Mouse (Mus musculus): ENCODE results near the gene Gsto2. TPM values are rescaled to one million over a fixed set of nuclear protein-coding genes. Genes with fewer than 3 reads are reported as not detected.
A peak's percentile ranks its signal among the peaks of the same experiment; 100 is the strongest.
"Not testable (repeated sequence)": the region's sequence is repeated elsewhere in the genome, so short reads cannot be mapped to it uniquely, and the experiment has no call there.

The Gsto2 gene
- 1 to 10 TPM; 1.3 to 1.9 TPM for total RNA-seq (2021)
- long read RNA-seq, experiment 1, partial matches to known transcripts, result 0 of 2 reads
- long read RNA-seq, experiment 1, other reads (novel, unspliced or antisense), result 1 of 2 reads
- long read RNA-seq, experiment 2, partial matches to known transcripts, result 0 of 2 reads
- long read RNA-seq, experiment 2, other reads (novel, unspliced or antisense), result 0 of 2 reads

DNA sequence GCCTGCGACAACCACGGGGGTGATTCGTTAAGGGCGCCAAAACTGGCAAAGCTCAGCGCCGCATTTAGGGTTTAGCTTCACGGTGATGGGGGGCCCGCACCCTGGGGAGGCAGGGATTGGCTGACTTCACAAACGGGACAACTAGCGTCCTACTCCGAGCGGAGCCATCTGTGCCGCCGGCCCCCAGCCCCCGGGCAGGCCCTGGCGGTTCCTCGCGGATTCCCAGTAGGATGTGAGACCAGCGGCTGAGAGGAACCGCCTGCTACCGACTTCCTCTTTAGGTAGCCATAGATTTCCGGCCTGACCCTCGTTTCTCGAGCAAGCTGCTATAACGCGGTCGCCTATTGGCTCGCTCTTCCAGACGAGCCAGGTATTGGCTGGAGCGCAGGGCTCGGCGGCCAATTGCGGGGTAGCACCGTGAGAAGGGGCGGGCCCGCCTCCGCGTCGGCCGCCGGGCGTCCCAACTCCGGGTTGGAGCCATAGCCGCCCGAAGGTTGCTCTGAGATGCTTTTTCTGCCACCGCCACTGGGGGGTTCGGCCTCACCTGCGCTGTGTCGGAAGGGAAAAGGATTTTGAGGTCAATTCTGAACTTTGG is at the start of gene Gsto2:
TSS of gene Gsto2 (plus strand) at position 182 of the 595 bp plus-strand sequence.
- DNase-seq (ENCODE audit: low spot score in 2 of 2), result peak; percentile 89 to 93

DNA sequence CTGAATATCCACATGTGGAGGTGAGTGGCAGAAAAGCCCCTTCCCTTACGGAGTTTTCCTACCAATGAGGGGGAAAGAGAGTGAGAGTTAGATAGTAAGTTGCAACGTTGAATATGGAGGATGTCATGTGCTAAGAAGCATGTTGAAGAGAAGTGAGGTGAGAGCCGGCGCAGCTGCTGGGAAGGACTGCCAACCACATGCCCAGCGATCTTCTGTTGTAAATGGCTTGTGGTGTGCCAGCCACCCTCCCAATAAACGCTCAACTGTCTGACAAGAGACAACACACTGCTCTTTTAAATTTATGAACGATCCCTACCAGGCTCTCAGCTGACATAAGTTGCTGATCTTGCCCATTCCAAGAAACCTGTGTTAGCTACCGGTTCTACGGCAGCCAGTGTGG is 47.6 kb upstream of the Gsto2 start:
- no peak for DNase-seq (ENCODE audit: low spot score in 2 of 2)

DNA sequence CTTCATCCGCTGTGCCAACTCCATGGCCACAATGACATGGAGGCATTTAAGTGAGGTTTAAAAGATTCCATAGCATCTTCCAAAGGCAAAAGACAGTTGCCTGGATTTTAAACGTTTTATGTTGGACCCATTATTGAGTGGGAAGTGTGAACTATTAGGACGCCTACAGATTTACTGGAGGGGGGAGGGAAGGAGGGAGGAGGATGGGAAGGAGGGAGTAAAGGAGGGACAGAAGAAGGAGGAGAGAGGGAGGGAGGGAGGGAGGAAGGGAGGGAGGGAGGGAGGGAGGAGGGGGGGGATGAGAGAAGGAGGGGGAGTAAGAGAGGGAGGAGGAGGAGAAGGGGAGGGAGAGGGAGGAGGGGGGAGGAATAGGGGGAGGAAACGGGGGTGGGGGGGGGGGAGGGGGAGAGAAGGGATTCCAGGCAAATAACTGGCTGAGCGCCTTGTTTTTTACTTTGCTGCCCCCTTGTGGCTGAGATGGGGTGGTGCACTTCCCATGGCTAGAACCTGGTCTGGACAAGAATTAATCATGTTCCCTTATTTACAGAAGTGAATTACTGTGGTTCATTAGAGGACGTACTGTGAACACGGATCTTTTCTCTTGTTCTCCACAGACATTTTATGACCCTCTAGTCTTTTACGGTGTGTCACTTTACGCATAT is 44.4 kb upstream of the Gsto2 start:
- DNase-seq (ENCODE audit: low spot score in 2 of 2), result peak; percentile 49 to 56

DNA sequence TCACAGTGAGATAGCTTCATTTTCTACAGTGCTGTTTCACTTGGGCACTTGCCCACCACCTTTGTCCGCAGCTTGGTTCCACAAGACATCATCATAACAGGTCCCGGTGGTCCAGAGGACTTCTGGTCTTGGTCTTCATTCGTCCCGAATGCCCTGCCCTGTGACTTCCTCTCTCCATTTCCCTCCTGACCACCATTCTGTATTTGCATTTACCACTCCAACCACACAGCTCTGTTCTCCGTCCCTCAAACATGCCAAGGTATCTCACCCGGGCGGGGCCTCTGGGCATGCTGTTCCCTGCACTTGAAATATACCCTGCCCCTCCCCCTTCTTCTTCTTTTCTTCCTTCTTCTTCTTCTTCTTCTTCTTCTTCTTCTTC is 43.9 kb upstream of the Gsto2 start:
- DNase-seq (ENCODE audit: low spot score in 2 of 2), result no peak

DNA sequence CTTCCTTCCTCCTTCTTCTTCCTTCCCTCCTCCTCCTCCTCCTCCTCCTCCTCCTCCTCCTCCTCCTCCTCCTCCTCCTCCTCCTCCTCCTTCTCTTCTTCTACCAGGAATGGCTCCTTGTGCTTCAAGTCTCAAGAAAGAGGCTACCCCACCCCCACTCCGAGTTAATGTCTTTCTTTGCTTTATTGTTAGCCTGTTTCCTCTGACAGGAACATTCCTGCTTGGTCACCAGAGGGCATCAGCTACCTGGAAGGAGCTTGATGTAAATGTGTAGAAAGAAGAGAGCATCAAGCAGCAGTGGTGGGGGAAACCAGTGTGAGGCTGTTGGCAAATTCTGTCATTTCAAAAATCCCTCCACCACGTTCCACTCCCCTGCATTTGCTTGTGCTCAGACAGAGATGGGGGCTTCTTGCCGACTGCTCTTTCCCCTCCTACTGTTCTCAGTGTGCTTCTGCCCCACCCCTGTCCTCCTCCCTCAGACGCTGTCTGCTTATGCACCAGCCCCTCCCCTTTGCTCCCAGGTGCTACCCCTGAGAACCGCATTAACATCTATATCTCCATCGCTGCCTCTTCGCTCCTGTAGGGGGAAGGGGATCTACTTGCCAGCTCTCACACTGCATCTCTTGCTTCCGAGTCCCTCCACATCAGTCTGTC is 43.1 kb upstream of the Gsto2 start:
- no peak for DNase-seq (ENCODE audit: low spot score in 2 of 2)

DNA sequence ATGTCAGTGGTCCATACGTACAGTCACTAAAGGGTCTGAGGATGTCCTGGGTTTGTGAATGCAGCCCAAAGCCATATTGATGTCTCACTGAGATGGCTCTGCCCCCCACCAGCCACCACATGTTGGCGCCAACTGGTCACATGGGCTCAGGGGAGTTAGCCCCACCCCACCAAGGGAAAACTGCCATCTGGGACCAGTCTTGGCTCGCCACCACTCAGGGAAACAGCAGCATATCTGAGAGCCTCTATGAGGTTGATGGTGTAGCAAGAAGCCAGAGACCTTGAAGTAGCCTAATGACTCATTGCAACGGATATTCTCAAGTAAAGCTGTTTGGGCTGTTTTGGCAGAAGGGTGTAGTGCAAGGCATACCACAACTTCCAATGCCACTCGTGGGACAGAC is 41.3 kb upstream of the Gsto2 start:
- no peak for DNase-seq (ENCODE audit: low spot score in 2 of 2)

DNA sequence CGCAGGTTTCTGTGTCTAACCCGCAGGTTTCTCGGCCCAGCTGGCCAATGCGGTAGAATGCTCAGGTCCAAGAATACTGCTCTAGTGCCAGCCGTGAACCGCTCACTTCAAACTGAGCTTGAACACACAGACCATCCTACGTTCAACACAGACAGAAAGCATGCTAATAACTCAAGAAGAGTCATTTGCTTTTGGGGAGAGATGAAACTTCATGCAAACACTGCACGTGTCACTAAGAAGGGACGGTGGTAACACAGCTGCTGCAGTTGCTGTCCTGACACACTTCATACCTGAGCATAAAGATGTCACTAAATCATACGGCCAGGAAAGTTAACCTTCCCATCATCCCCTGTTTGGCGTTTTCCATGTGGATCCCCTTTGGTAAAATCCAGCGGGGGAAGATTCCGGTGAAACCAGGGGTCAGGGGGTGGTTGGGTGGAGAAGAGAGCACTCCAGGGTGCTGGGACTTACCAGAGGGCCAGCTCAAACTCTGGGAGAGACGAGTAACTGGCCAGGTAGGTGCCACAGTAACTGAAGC is 35.4 kb upstream of the Gsto2 start:
- no peak for DNase-seq (ENCODE audit: low spot score in 2 of 2)

DNA sequence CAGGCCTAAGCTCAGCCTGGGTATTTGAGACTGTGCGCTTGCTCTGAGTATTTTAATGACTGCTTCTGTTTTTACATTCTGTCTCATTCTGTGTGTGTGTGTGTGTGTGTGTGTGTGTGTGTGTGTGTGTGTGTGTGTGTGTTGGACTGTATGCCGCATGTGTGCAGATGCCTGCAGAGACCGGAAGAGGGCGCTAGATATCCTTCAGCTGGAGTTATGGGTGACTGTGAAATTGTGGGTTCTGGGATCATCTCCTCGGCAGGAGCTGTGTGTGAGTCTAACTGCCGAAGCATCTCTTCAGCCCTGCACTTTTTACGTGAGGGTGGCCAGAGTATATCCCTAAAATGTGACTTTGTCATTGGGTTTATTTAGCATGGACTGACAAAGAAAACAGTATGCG is 34.2 kb upstream of the Gsto2 start:
- DNase-seq (ENCODE audit: low spot score in 2 of 2), result no peak

DNA sequence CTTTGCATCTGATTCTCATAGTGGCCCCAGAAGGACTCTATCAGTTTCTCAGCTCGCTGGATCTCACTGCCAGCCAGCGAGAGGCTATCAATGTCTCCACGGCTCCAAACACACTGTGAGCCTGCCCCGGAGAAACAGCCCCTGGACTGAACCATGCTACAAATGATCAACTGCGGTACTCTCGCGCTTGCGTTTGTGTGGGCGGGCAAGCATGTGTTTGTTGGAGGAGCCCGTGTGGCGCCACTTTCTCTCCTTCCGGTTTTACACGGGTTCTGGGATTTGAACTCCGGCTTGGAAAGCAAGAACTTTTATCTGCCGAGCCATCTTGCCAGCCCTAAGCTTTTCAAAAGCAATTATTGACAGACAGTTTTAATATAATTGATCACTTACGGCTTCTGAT is 33.0 kb upstream of the Gsto2 start:
- DNase-seq (ENCODE audit: low spot score in 2 of 2), result no peak

DNA sequence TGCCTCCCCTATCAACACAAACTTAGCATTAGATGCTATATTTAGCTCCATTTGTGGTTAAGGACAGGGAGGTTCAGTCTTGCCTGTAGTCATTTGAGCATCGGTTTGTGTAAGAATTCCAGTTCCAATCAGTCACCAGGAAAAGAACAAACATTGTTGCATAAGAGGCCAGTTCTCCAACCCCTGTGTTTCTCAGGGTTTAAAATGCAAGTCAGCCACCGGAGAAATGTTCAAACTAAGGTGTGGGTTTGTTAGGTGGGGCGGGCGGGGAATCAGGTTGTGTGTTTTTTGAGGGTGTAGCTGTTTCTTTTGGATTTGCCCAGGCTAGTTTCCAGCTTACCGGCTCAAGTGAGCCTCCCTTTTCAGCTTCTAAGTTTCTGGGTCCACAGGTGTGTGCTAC is 30.7 kb upstream of the Gsto2 start:
- DNase-seq (ENCODE audit: low spot score in 2 of 2), result no peak

DNA sequence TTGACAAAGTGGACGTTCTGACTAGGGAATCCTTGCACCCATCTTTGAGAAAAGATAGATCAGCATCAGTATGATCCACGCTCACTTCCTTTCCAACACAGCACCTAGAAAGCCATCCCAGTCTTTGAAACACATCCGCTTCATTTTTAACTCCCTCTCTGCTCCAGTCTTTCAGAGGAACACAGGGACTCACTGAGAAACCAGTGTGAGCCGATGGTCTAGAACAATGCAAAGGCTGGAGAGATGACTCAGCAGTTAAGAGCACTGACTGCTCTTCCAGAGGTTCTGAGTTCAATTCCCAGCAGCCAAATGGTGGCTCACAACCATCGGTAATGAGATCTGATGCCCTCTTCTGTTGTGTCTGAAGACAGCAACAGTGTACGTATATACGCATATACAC is 29.6 kb upstream of the Gsto2 start:
- no peak for DNase-seq (ENCODE audit: low spot score in 2 of 2)

DNA sequence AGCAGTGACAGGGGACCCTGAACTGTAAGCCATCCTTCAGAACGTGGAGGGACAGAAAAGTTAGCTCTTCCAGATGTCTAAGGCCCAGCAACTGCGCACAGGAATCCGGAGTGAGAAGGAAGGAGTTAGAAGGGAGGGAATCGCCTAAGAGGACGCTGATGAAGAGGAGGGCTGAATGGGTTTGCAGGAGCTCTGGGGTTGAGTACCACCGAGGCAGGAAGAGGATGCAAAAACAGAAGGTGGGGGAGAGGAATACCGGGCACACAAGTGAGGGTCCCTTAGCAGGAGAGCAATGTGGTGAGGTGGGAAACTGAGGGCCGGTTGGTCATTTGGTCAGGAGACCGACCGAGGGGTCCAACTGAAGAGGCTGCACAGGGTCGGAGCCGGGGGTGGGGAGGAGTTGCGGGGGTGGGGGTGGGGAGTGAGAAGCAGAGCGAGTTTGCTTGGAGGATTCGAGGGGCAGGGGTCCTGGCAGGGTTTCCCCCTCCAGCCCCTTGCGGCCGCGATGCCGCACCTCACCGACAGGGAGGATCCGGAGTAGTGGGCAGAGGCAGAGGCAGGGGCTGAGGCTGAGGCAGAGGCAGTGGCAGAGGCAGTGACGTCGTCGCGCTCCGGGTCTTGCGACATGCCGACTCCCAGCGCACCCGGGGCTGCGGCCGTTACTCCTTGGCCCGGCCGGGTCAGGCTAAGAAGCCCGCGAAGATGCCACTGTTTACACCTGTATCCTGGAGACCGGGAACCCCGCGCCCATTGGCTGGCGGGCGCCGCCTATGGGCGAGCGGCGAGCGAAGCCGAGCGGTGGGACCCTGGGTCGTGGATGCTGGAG is 28.4 kb upstream of the Gsto2 start:
- DNase-seq (ENCODE audit: low spot score in 2 of 2), result peak; percentile 37 to 60

DNA sequence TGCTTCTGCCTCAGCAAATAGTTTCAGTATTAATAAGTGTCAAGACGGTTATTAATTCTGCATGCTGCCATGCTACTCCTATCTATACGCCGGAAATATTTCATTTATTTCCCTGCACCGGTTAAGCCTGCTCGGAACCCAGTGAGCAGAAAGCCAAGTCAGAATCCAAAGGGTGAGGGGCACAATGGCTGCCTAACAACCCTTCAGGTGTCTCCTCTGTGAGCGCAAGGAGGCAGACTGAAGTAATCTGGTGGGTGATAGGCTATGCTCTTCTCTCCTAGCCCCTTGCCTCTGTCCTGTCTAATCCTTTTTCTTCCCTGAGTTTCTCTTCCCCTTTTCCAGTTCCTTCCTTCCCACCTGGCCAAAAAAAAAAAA is 27.8 kb upstream of the Gsto2 start:
- DNase-seq (ENCODE audit: low spot score in 2 of 2), result no peak

DNA sequence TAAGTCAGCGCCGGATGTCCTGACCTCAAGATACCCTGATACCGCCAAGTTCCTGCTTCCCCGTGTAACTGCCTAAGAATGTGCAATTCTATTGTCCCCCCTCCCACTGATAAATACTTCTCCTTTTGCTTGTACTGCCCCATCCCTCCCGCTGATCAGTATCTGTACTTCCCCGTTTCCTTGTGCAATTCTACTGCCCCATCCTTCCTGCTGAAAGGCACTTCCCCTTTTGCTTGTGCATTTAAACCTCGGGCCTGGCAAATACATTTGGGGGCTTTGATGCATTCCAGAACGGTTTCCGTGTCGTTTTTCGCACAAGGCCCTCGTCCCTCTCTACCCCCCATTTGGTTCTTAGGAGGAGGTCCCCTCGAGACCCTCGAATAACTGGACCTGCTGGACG is 24.1 kb upstream of the Gsto2 start:
- not testable (repeated sequence) for DNase-seq (ENCODE audit: low spot score in 2 of 2)

DNA sequence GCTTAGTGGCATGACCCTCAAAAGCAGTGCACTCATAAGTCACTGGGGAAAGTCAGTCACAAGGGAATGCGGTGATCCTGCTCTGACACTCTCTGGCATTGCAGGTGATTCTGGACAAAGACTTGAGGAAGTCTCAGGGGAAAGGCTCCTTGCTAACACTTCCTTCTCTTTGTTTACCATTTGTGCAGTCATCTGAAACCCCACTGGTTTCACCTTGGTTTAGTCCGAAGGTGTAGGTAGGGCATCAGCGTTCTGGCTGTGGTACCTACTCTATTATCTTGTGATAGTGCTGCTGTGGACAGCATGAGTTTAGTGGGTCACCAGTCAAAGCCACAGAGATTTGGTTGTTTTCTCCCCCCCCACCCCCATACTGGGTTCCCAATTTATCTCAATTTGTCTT is 15.6 kb upstream of the Gsto2 start:
- no peak for DNase-seq (ENCODE audit: low spot score in 2 of 2)

DNA sequence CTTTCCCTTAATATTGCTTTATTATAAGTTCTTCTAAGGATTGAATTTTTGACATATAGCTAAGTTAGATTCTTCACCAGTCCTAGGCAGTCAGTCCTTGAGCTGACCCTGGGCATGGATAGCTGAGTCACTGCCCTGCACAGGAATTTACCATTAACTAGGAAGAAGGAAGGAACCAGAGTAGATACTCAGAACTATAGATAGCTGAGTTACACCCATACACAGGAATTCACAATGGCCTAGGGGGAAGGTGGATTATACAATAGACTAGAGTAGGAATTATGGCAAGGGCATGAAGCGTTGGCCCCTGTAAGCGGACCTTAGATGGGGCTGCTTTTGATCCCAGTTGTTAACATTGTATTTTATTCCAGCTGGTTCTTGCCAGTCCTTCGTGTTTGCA is 13.2 kb upstream of the Gsto2 start:
- DNase-seq (ENCODE audit: low spot score in 2 of 2), result not testable (repeated sequence)

DNA sequence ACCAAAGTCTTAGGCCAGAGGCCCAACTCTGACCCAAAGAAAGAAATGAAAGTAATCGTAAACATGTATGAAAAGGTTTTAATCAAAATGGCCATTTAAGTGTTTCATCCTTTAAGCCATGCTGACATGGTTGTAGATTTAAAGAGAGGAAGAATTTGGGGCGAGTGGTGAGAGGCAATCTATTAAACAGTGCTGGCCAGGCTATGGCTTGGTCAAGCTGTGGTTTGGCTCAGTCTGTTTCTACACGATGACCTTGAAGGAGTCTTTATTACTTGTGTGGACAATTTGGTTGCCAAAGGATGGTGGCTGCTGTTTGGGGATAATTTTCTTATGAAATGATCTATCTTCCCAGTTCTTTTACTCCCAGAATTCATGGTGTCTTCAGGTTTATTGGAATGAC is 12.3 kb upstream of the Gsto2 start:
- no peak for DNase-seq (ENCODE audit: low spot score in 2 of 2)

DNA sequence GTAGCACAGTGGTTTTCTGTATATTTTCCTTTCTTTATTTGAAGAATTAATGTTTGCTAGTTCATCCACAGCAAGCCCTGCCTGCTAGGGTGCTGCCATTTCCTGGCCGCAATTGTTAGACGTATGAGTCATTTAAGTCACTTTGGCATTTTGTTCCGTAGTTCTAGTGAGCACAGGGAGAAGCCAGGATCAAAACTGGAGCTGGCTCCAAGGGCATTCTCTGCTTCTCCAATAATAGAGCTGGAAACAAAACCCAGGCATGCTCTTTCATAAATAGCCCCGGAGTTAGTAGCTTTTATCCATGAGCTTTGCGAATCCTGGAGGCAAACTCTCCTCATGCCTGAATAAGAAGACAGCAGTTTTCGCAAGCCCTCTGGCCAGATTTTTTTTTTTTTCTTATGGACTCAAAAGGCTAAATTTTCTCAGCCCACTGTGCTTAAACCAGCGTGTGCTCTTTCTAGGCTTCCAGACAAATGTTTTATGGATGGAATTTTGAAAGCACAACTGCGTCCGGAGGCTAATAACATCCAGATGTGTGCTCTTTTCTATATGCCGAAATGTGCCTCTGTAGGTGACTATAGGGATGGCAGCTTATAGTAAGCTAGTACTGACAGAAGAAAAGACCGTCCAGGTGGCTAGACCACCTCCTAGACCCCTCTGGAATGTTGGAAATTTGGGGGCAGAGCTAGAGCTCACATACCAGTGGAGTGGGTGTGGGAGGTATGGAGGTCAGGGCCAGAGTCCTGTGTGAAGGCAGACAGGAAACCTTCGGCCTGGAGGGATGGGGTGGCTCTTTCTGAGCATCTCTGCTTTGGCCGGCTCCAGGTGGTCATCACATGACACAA is 11.2 kb upstream of the Gsto2 start:
- DNase-seq (ENCODE audit: low spot score in 2 of 2), result peak in 1 of 2 experiments; percentile 25

DNA sequence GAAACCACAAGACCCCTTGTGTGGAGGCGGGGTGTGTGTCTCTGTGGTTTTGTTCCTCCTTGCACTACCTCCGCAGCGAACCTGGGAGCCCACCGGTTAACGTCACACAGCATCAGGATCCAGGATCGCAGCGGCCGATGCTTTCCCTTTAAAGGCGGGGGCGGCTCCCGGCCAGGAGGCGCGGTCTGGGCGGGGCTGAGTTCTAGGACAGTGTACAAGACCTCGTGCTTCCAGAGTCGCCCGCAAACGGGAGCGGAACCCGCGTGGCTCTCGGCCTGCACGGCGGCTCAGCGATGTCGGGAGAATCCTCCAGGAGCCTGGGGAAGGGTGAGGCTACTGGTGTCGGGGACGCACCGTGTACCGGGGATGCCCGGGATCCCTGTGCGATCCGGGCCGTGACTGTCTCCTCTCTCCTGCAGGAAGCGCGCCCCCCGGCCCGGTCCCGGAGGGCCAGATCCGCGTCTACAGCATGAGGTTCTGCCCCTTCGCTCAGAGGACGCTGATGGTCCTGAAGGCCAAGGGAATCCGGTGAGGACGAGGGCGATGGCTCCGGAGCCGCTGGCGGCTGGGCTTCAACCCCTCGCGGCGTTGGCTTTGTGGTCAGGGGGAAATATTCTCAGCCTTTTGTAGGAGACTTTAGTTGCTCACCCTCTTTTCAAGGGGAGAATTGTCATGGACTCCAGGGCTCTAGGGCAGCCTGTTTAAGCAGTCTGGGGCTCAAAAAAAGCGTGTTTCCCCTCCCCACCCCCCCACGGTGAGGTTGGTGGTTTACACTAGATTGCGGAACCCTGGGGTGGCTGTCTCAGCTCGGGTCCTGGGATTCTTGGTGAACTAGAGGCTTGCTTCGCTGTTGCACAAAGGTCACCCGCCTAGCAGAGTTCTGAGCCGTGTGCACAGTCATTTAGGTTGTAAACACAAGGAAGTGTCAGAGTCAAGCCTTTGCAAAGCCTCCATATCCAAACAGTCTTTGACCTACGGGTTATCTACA is 10.2 kb upstream of the Gsto2 start, which contains the start of gene Gsto1:
TSS of gene Gsto1 (plus strand) at position 175 of the 988 bp plus-strand sequence.
- DNase-seq (ENCODE audit: low spot score in 2 of 2), result peak; percentile 85 to 92

All from gastrocnemius, postnatal 4 days (tissue).